Mouse (Mus musculus): ENCODE data around the gene Gm32717. TPM values are rescaled to one million over a fixed set of nuclear protein-coding genes. Genes with fewer than 3 reads are reported as not detected.
A peak's percentile ranks its signal among the peaks of the same experiment; 100 is the strongest.
"Not testable (repeated sequence)": the region's sequence is repeated elsewhere in the genome, so short reads cannot be mapped to it uniquely, and the experiment has no call there.

The Gm32717 gene
- polyA plus RNA-seq (2015; fragmentation: Nextera tagmentation; extraction: Ambion mirVana) = 0.25 and 0.27 TPM in 2 replicates

GRCm38 (mm10) chr10:118240680-118241079, at the start of gene Gm32717:
TSS of gene Gm32717 (minus strand) at chr10:118240780.
- not testable (repeated sequence) for H3K4me1 ChIP-seq (replicated peaks; ENCODE audit: control insufficient read depth, insufficient read depth, low read length); H3K36me3 ChIP-seq (ENCODE audit: control insufficient read depth, insufficient read depth); H3K27me3 ChIP-seq (replicated peaks; ENCODE audit: control insufficient read depth, insufficient read depth, low read length); H3K4me2 ChIP-seq (ENCODE audit: low read length); H3K4me3 ChIP-seq (replicated peaks; ENCODE audit: low read length); H3K9me3 ChIP-seq (ENCODE audit: control insufficient read depth, low read length); H3K27ac ChIP-seq (ENCODE audit: low read length); ATAC-seq; H3K9ac ChIP-seq (replicated peaks; ENCODE audit: low read depth, low read length)
- no CpG with 5 or more reads among the region's 13 CpGs for WGBS

- H3K4me2 ChIP-seq (ENCODE audit: low read length) = not testable (repeated sequence)
- 90% methylated on average over 1 of the region's 5 CpGs for WGBS
Observed at GRCm38 (mm10) chr10:118283016-118283415, 42.4 kb upstream of the Gm32717 start.

GRCm38 (mm10) chr10:118282565-118282964, 42.0 kb upstream of the Gm32717 start:
- H3K27ac ChIP-seq (ENCODE audit: low read length); H3K4me3 ChIP-seq (replicated peaks; ENCODE audit: low read length); H3K36me3 ChIP-seq (ENCODE audit: control insufficient read depth, insufficient read depth); H3K4me2 ChIP-seq (ENCODE audit: low read length); H3K27me3 ChIP-seq (replicated peaks; ENCODE audit: control insufficient read depth, insufficient read depth, low read length); H3K9me3 ChIP-seq (ENCODE audit: control insufficient read depth, low read length); H3K4me1 ChIP-seq (replicated peaks; ENCODE audit: control insufficient read depth, insufficient read depth, low read length); ATAC-seq; H3K9ac ChIP-seq (replicated peaks; ENCODE audit: low read depth, low read length): not testable (repeated sequence)
- WGBS = 93% methylated on average over 6 of the region's 7 CpGs

More at GRCm38 (mm10) chr10:118283016-118283415, 42.4 kb upstream of the Gm32717 start:
- not testable (repeated sequence) for ATAC-seq; H3K4me1 ChIP-seq (replicated peaks; ENCODE audit: control insufficient read depth, insufficient read depth, low read length); H3K9ac ChIP-seq (replicated peaks; ENCODE audit: low read depth, low read length); H3K36me3 ChIP-seq (ENCODE audit: control insufficient read depth, insufficient read depth); H3K4me3 ChIP-seq (replicated peaks; ENCODE audit: low read length); H3K9me3 ChIP-seq (ENCODE audit: control insufficient read depth, low read length); H3K27me3 ChIP-seq (replicated peaks; ENCODE audit: control insufficient read depth, insufficient read depth, low read length); H3K27ac ChIP-seq (ENCODE audit: low read length)

- H3K27ac ChIP-seq (ENCODE audit: low read length); H3K4me3 ChIP-seq (replicated peaks; ENCODE audit: low read length); H3K9ac ChIP-seq (replicated peaks; ENCODE audit: low read depth, low read length); ATAC-seq; H3K27me3 ChIP-seq (replicated peaks; ENCODE audit: control insufficient read depth, insufficient read depth, low read length); H3K4me1 ChIP-seq (replicated peaks; ENCODE audit: control insufficient read depth, insufficient read depth, low read length); H3K4me2 ChIP-seq (ENCODE audit: low read length); H3K36me3 ChIP-seq (ENCODE audit: control insufficient read depth, insufficient read depth); H3K9me3 ChIP-seq (ENCODE audit: control insufficient read depth, low read length): not testable (repeated sequence)
- WGBS = no CpG with 5 or more reads among the region's 4 CpGs
Observed at GRCm38 (mm10) chr10:118278069-118278468, 37.5 kb upstream of the Gm32717 start.

- not testable (repeated sequence) for H3K27ac ChIP-seq (ENCODE audit: low read length); H3K9ac ChIP-seq (replicated peaks; ENCODE audit: low read depth, low read length); ATAC-seq; H3K4me2 ChIP-seq (ENCODE audit: low read length); H3K9me3 ChIP-seq (ENCODE audit: control insufficient read depth, low read length); H3K4me1 ChIP-seq (replicated peaks; ENCODE audit: control insufficient read depth, insufficient read depth, low read length); H3K4me3 ChIP-seq (replicated peaks; ENCODE audit: low read length); H3K27me3 ChIP-seq (replicated peaks; ENCODE audit: control insufficient read depth, insufficient read depth, low read length); H3K36me3 ChIP-seq (ENCODE audit: control insufficient read depth, insufficient read depth)
- no CpG with 5 or more reads among the region's 2 CpGs for WGBS
Observed at GRCm38 (mm10) chr10:118271416-118271815, 30.8 kb upstream of the Gm32717 start.

GRCm38 (mm10) chr10:118268812-118269211, 28.2 kb upstream of the Gm32717 start:
- H3K9me3 ChIP-seq (ENCODE audit: control insufficient read depth, low read length); H3K9ac ChIP-seq (replicated peaks; ENCODE audit: low read depth, low read length); H3K27me3 ChIP-seq (replicated peaks; ENCODE audit: control insufficient read depth, insufficient read depth, low read length); ATAC-seq; H3K27ac ChIP-seq (ENCODE audit: low read length); H3K4me1 ChIP-seq (replicated peaks; ENCODE audit: control insufficient read depth, insufficient read depth, low read length); H3K4me3 ChIP-seq (replicated peaks; ENCODE audit: low read length); H3K36me3 ChIP-seq (ENCODE audit: control insufficient read depth, insufficient read depth); H3K4me2 ChIP-seq (ENCODE audit: low read length): not testable (repeated sequence)
- WGBS = 75% methylated on average over 2 of the region's 8 CpGs

- not testable (repeated sequence) for H3K4me3 ChIP-seq (replicated peaks; ENCODE audit: low read length); H3K27me3 ChIP-seq (replicated peaks; ENCODE audit: control insufficient read depth, insufficient read depth, low read length); ATAC-seq; H3K4me1 ChIP-seq (replicated peaks; ENCODE audit: control insufficient read depth, insufficient read depth, low read length); H3K27ac ChIP-seq (ENCODE audit: low read length); H3K9me3 ChIP-seq (ENCODE audit: control insufficient read depth, low read length); H3K36me3 ChIP-seq (ENCODE audit: control insufficient read depth, insufficient read depth); H3K4me2 ChIP-seq (ENCODE audit: low read length); H3K9ac ChIP-seq (replicated peaks; ENCODE audit: low read depth, low read length)
- WGBS = no CpG with 5 or more reads among the region's 13 CpGs
Observed at GRCm38 (mm10) chr10:118258388-118258787, 17.8 kb upstream of the Gm32717 start, which contains the start of gene Gm32802. TSS of gene Gm32802 (plus strand) at chr10:118258688.

- no peak overlapping the region for H3K27ac ChIP-seq (ENCODE audit: low read length)
- no peaks in the 10 kb centered on the region for H3K27me3 ChIP-seq (replicated peaks; ENCODE audit: control insufficient read depth, insufficient read depth, low read length)
- no peaks in the 10 kb centered on the region for H3K36me3 ChIP-seq (ENCODE audit: control insufficient read depth, insufficient read depth)
- ATAC-seq = peak; percentile 77
- H3K4me2 ChIP-seq (ENCODE audit: low read length) = no peak overlapping the region
- no peaks in the 10 kb centered on the region for H3K9me3 ChIP-seq (ENCODE audit: control insufficient read depth, low read length)
- H3K4me1 ChIP-seq (replicated peaks; ENCODE audit: control insufficient read depth, insufficient read depth, low read length) = 0 out of 2 replicates have a peak, but pooled peaks cover 3% of the 10 kb centered on the region
- H3K4me3 ChIP-seq (replicated peaks; ENCODE audit: low read length) = no peak overlapping the region
- 39% methylated on average over 10 of the region's 10 CpGs for WGBS
- 0 out of 2 replicates have a peak overlapping the region, but pooled peaks have one; percentile 26 for H3K9ac ChIP-seq (replicated peaks; ENCODE audit: low read depth, low read length)
Observed at GRCm38 (mm10) chr10:118250852-118251295, 10.3 kb upstream of the Gm32717 start.

GRCm38 (mm10) chr10:118249006-118249595, 8.5 kb upstream of the Gm32717 start:
- not testable (repeated sequence) for H3K4me1 ChIP-seq (replicated peaks; ENCODE audit: control insufficient read depth, insufficient read depth, low read length); ATAC-seq

GRCm38 (mm10) chr10:118232607-118233006, 8.0 kb downstream of the Gm32717 start:
- not testable (repeated sequence) for H3K36me3 ChIP-seq (ENCODE audit: control insufficient read depth, insufficient read depth); H3K27me3 ChIP-seq (replicated peaks; ENCODE audit: control insufficient read depth, insufficient read depth, low read length); H3K4me1 ChIP-seq (replicated peaks; ENCODE audit: control insufficient read depth, insufficient read depth, low read length); H3K27ac ChIP-seq (ENCODE audit: low read length); H3K4me3 ChIP-seq (replicated peaks; ENCODE audit: low read length); H3K4me2 ChIP-seq (ENCODE audit: low read length); H3K9ac ChIP-seq (replicated peaks; ENCODE audit: low read depth, low read length); H3K9me3 ChIP-seq (ENCODE audit: control insufficient read depth, low read length); ATAC-seq
- WGBS = no CpG with 5 or more reads among the region's 5 CpGs

More at GRCm38 (mm10) chr10:118249006-118249595, 8.5 kb upstream of the Gm32717 start:
- H3K27me3 ChIP-seq (replicated peaks; ENCODE audit: control insufficient read depth, insufficient read depth, low read length); H3K9me3 ChIP-seq (ENCODE audit: control insufficient read depth, low read length); H3K27ac ChIP-seq (ENCODE audit: low read length); H3K4me3 ChIP-seq (replicated peaks; ENCODE audit: low read length); H3K9ac ChIP-seq (replicated peaks; ENCODE audit: low read depth, low read length); H3K4me2 ChIP-seq (ENCODE audit: low read length); H3K36me3 ChIP-seq (ENCODE audit: control insufficient read depth, insufficient read depth): not testable (repeated sequence)
- WGBS = 56% methylated on average over 11 of the region's 11 CpGs

Data from forebrain, embryonic 16.5 days (tissue).